Comparison of ENCODE assay signal across 8 mouse cellular contexts in genomic region chr13:41467036-41467435, GRCm38 (mm10). TPM values are rescaled to one million over a fixed set of nuclear protein-coding genes. Genes with fewer than 3 reads are reported as not detected.
DNase-seq lines count a peak whose midpoint lies in the region; ATAC-seq lines count a peak whose summit lies in the region.
"Had no signal": no experiment of that assay in that cellular context is flagged by ENCODE, and none has a peak within 500 bp of the region (broad histone marks: within the 10 kb centered on the region; RNA-seq: fewer than 3 reads in every experiment).

No protein-coding gene starts in this region.

- H3K9ac ChIP-seq in intestine, embryonic 15.5 days, result no peak overlapping the region
- no peak overlapping the region for H3K9ac ChIP-seq in lung, embryonic 16.5 days (ENCODE audit: low read length)
- H3K9ac ChIP-seq: neural tube, embryonic 13.5 days had no signal

- H3K4me1 ChIP-seq in intestine, embryonic 15.5 days (replicated peaks), result 0 out of 2 replicates have a peak, but pooled peaks cover 3% of the 10 kb centered on the region
- H3K4me1 ChIP-seq in lung, embryonic 16.5 days (replicated peaks; ENCODE audit: control insufficient read depth, insufficient read depth, low read length), result no peaks in the 10 kb centered on the region
- H3K4me1 ChIP-seq: neural tube, embryonic 13.5 days had no signal

- ATAC-seq in intestine, embryonic 15.5 days, result no peak
- peak; percentile 75 for ATAC-seq in lung, embryonic 16.5 days (ENCODE audit: low read depth)

- no peak overlapping the region for H3K4me3 ChIP-seq in intestine, embryonic 15.5 days (replicated peaks)
- H3K4me3 ChIP-seq in lung, embryonic 16.5 days (ENCODE audit: low read length), result no peak overlapping the region
- H3K4me3 ChIP-seq: neural tube, embryonic 13.5 days had no signal

- H3K9me3 ChIP-seq in intestine, embryonic 15.5 days, result no peaks in the 10 kb centered on the region
- no peaks in the 10 kb centered on the region for H3K9me3 ChIP-seq in lung, embryonic 16.5 days (ENCODE audit: control insufficient read depth, low read length)
- H3K9me3 ChIP-seq: neural tube, embryonic 13.5 days had no signal

- no peaks in the 10 kb centered on the region for H3K36me3 ChIP-seq in intestine, embryonic 15.5 days
- no peaks in the 10 kb centered on the region for H3K36me3 ChIP-seq in lung, embryonic 16.5 days (ENCODE audit: control insufficient read depth, insufficient read depth, low read length)
- H3K36me3 ChIP-seq: neural tube, embryonic 13.5 days had no signal

- no peak overlapping the region for H3K4me2 ChIP-seq in intestine, embryonic 15.5 days (replicated peaks)
- no peak overlapping the region for H3K4me2 ChIP-seq in lung, embryonic 16.5 days (ENCODE audit: low read depth, low read length)
- H3K4me2 ChIP-seq: neural tube, embryonic 13.5 days had no signal

- 51% methylated on average over 2 of the region's 2 CpGs for WGBS in intestine, embryonic 15.5 days
- WGBS in lung, embryonic 16.5 days, result 58% methylated on average over 2 of the region's 2 CpGs

- 0 out of 2 replicates have a peak overlapping the region, but pooled peaks have one; percentile 7 for H3K27ac ChIP-seq in intestine, embryonic 15.5 days
- H3K27ac ChIP-seq in lung, embryonic 16.5 days (ENCODE audit: low read length), result peak overlapping the region; percentile 84
- H3K27ac ChIP-seq: neural tube, embryonic 13.5 days had no signal

- DNase-seq in urinary bladder, postnatal 14 days (ENCODE audit: low spot score), result peak; percentile 30
- DNase-seq in urinary bladder, adult 2 months (ENCODE audit: low spot score), result no peak
- no peak for DNase-seq in cerebellum, adult 9-11 months
- DNase-seq in urinary bladder, adult 18-20 months (ENCODE audit: low spot score in 2 of 2), result no peak
- no peak for DNase-seq in right cerebral cortex, postnatal 25 days

- no peaks in the 10 kb centered on the region for H3K27me3 ChIP-seq in intestine, embryonic 15.5 days (replicated peaks)
- H3K27me3 ChIP-seq in lung, embryonic 16.5 days (ENCODE audit: control insufficient read depth, insufficient read depth, low read depth, low read length), result no peaks in the 10 kb centered on the region
- H3K27me3 ChIP-seq: neural tube, embryonic 13.5 days had no signal

RNA-seq across cellular contexts. Expression of gene Nedd9, which starts 20.1 kb away (rescaled TPM):
- polyA plus RNA-seq in urinary bladder, adult 2 months (2012; rRNA removed), result 13.4 and 15.4 TPM in 2 replicates
- polyA plus RNA-seq in intestine, embryonic 15.5 days (2015; fragmentation: Nextera tagmentation; extraction: Ambion mirVana), result 38.4 and 41.4 TPM in 2 replicates
- polyA plus RNA-seq in lung, embryonic 16.5 days (2015; fragmentation: Nextera tagmentation; extraction: Ambion mirVana), result 76.1 and 77.6 TPM in 2 replicates
